Mouse (Mus musculus) adrenal gland (tissue): ENCODE data around the gene Ceacam19.
"Not testable (repeated sequence)": the region's sequence is repeated elsewhere in the genome, so short reads cannot be mapped to it uniquely, and the experiment has no call there.

ENCODE experiments used
- intact Hi-C: fragments of 180-260 bp; cut with DNase I; formaldehyde crosslinking; loops from one replicate; pipeline ENCODE4 v1.15.1; 2025
- long read RNA-seq, 2 experiments: library from polyadenylated mRNA; unstranded; transcript quantifications; one replicate each; pipeline ENCODE4 v2.0.0; 2020; ENCODE audit warnings: borderline replicate concordance in 1 of 2; ENCODE audit not compliant: insufficient replicate concordance in 1 of 2

The Ceacam19 gene
- long read RNA-seq, experiment 1, result 0 reads
- long read RNA-seq, experiment 2, result 0 reads

DNA sequence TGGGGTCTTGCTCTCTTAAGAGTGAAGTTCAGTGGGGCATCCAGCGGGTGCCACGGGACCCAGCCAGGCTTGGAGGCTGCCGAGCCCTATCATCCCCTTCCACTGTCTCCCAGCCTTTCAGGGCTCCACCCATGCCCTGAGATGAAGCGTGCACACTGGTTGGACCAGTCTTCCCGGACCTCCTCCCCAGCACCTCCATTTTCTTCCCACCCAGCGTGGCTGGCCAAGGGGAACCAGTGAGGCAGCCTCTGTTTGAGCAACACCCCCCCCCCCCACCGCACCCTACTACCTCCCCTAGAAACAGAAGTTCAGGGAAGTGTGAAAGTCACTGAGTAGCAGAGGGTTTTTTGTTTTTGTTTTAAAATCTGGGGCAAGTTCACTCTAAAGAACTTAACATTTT is at the start of gene Ceacam19:
TSS of gene Ceacam19 (minus strand) at position 117 of the 400 bp plus-strand sequence.
- intact Hi-C loops, result no loop called here

DNA sequence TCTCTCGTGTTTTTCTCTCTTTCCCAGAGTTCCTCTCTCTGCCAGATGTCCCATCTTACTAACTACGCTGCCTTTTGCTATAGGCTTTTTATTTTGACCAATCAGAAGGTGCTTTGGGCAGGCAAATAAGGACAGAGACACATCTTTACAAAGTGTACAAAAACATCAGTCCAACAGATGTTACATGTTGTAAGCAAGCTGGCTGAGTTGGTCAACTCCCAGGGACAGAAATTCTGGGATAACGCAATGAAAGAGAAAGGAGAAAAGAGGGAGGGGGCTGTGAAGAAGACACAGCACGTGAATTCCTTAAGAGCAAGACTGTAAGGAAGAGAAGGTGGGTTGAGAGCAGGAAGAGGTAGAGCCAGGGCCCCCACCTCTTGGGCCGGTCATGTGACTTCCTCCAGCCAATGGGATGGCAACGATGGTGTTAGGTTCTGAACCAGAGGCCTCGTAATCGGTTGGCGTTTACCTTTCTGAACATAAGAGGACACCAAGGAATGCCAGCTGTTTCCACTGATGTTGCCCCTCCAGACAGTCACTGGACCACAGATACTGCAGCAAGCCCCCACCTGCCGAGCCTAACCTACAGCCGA is 49.6 kb upstream of the Ceacam19 start:
- intact Hi-C loops, result no loop called here

DNA sequence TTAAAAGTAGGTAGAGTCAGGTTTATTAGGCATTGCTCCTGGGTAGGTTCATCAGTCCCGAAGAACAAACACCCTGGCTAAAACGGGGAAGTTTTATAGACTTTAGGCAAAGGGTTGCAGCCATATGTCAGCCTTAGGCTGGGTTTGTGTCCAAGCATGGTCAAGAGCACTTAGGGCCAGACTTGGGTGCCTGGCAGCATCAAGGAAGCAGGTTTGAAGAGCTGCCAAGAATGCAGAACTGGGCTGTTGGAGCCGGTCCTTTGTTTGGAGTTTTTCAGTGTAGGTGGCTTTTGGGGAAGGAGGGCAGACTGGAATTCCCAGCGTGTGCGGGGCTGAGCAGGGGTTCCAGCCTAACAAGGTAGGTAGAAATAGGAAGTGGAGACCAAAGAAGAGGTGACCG is 48.2 kb upstream of the Ceacam19 start:
- intact Hi-C loops, result no loop called here

DNA sequence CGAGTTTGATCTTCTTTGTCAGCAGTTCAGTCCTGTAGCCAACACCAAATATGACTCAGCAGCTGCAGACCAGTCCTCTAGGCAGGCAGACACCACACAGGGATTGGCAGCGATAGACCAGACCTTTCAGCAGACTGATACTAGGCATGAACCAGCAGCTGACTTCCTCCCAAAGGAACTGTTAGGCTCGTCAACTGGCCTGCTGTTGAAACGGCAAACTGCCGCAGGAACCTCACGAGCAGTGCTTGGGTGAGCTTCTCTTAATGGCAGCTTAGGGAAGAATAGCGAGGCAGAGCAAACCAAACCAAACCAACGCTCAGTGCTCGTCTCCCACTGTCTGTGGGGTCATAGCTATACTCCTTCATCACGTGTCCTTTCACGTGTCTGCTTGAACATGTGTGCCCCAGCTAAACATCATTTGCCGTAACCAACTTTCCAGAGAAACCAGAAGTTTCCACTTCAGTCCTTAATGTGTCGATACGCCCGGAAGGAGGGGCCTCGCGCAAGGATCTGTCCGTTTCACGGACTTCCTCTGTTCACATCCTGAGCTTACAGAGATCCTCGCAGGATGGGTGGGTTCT is 47.5 kb upstream of the Ceacam19 start:
- intact Hi-C loops, result no loop called here

DNA sequence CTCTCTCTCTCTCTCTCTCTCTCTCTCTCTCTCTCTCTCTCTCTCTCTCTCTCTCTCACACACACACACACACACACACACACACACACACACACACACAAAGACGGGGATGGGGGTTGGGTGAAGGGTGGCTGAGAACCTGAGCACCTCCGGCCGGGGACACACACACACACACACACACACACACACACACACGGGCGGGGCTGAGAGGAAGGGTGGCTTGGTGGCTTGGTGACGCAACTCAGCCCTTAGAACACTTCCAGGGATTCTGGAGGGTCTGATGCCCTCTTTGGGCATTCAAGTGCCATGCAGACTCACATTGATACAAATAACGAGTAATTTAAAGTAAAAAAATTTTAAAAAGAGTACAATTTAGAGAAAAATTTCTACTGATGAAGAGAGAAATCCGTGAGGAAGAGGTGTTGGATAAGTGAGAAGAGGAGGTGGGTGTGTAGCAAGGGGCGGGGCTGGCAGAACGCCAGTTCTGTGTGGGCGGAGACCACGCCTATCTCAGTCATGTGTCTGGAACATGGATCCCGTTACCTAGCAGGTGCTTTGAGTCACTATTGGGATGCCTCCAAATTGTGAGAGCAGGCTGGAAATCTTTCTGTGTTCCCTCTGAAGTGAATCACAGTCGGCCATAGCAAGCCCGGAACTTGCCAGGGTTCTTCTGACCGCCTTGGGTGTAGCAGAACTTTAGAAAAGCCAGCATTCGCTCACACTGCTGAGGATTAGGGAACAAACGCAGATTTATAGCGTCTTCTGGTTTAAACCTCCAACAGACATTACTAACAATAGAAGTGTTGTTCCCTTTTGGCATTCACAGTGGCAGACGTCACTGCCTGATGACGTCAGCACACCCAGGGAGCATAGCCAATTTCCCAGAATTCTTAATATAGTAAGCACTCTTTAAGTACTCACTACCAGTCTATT is 45.4 kb upstream of the Ceacam19 start:
- intact Hi-C loops, result no loop called here

DNA sequence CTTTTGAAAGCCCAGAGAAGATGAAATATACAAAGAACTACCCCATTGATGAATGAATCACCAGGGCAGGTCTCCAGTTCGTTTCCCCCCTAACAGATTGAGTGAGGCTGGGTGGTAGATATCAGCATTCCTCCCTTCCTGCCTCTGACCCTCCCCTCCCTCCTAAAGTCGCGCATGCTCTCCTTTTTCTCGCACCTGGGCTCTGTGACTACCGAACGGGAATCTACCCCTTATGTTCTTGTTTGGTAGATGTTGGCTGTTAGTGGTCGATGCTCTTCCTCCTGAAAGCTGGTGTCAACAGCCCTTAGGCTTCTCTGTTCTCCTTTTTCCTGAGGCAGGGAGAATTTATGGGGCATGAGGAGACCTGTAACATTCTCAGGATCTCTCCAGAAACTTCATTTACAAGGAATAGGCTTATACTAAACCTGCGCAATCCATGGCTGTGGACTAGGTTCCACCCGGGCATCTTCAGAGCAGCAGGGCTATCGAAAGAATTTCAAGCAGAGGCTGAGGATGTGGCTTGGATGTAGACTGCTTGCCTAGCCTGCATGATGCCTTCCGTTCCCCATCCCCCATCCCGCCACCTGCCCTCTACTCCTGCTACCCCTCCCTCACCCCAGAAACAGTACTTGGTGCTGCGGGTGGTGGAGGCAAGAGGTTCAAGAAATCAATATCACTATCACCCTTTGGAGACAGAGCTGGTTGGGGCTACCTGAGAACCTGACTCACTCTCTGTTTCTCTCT is 44.5 kb upstream of the Ceacam19 start:
- intact Hi-C loops, result no loop called here

DNA sequence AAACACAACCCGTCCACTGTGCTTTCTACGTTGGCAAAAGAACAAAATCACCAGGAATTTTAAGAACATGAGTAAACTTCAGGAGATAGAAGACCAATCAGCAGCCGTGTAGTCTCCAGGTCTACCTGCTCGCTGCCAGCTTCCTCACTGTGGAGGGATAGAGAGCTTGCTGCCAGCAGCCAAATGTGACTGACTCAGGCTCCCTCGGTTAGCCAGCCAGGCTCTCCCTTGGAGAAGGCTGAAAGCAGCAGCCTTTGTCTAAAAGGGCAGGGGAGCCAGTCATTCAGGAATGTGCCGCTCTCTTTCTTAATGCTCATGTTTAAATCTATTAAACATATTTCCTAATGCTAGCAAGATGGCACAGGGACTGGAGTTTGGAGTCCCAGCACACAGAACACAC is 42.7 kb upstream of the Ceacam19 start:
- intact Hi-C loops, result not testable (repeated sequence)

DNA sequence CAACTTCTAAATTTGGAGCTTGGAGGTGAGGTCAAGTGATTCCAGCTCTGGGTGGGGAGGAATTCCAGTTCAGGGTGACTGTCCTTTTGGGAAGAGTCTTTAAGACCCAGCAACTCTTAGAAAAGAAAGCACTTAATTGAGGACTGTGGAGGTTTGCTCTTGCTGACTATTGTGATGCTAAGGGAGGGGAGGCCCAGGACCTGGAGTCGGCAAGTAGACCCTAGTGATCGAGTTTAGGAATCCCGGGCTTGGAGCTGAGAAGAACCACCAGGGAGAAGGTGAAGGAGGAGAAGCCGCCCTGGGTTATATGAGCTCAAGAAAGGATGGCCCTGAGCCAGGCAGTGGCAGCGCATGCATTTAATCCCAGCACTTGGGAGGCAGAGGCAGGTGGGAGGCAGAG is 40.7 kb upstream of the Ceacam19 start:
- intact Hi-C loops, result no loop called here

DNA sequence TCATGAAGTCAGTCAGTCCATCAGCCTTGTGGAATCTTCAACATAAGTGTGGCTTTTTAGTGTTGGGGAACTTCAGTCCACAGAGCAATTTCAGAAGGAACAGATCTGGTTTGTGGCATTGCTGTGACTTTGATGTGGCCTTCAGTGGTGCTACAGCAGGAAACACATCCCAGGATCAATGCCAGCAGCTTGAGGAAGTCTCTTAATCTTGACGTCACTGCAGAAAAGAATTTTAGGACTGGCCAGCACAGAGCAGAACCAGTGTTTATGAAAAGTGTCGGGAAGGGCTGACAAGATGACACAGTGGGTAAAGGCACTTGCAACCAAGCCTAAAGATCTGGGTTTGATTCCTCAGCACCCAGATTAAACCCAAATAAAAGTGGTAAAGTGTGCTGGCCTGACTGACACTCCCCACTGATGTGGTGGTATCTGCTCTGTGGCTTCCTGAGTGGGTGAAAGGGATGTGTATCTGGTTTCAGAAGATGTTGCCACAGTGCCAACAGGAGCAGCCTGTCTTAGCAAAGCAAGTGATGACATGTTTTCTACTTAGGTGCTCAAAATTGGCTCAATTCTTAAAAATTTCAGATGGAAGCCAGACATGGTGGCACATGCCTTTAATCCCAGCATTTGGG is 39.2 kb upstream of the Ceacam19 start:
- intact Hi-C loops, result no loop called here

DNA sequence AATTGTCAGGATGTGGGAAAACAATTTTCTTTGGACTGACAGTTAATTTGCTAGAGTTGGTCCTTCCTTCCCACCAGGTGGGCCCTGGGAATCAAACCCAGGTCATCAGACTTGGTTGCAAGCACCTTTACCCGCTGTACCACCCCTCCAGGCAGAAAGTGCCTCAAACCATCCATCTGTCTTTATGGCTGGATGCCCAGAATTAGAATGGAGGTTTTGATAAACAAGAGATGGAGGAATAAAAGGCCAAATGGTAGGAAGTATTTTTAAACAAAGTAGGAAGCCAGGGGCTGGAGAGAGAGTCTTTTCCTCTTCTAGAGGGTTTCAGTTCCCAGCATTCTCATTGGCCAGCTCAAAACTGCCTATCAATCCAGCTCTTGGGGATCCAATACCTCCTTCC is 37.6 kb upstream of the Ceacam19 start:
- intact Hi-C loops, result no loop called here

DNA sequence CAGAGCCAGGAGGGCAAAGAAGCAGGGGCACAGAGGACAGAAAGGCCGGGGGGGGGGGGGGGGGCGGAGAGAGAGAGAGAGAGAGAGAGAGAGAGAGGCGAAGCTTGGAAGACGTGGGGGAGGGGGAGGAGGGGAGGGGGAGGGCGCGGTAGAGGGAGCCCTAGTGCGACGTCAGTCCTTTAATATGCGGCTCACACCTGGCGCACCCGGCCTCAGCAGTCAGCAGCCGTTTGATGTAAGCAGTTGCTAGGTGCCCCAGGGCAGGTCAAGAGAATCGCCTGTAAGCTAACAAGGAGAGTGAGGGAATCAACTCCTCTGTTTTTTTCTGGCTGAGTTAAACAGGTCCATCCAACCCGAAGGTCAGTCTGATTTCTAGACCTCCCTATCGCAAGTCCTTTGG is 36.0 kb upstream of the Ceacam19 start:
- intact Hi-C loops, result no loop called here

DNA sequence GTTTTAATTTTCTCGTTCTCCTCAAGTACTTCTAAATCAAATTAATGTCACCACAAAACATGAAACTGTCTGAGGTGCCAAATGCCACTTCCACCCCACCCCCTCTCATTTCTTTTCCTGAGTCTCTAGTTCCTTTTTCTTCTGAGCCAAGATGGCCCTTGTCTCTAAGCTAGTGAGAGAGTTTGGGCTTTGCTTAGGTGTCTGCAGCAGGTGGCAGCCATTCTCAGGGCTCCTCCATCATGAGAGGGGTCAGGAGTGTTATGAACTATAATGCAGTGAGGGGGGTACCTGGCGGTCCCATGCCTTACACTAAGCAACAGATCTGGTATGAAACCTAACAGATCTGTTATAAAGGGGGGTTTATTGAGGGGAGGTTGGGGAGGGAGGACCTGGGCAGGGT is 35.6 kb upstream of the Ceacam19 start:
- intact Hi-C loops, result no loop called here

DNA sequence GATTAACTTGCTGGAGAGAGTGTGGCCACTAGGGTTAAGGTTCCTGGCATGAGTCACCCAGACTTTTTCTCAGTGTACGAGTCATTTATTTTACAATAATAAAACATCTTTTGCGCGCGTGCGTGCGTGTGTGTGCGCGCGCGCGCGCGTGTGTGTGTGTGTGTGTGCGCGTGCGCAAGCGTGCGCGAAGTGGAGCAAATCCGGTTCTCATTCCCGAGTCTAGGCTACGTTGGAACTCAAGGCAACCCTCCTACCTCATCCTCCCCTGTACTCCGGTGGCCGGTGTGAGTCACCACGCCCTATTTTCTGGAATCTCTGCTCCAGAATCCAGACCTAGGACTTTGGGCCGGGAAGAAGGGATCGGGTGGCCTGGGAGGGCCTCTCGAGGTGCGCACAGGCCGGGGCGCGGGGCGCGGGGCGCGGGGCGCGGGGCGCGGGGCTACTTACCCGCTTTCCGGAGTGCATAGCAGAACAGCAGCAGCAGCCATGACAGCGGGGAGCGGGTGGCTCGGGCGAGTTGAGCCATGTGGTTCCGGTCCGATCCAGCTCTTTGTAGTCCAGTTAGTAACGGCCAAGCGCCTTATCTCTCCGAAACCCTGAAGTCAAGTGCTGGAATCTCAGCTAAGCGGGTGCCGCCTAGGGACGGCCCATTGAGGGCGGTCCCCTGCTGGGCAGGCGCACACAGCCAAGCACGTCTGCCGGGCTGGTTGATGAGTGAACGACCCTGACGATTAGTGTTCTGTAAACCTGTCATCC is 32.9 kb upstream of the Ceacam19 start, which contains the start of gene Pvr:
TSS of gene Pvr (minus strand) at position 655 of the 756 bp plus-strand sequence.
- intact Hi-C loops, result no loop called here

DNA sequence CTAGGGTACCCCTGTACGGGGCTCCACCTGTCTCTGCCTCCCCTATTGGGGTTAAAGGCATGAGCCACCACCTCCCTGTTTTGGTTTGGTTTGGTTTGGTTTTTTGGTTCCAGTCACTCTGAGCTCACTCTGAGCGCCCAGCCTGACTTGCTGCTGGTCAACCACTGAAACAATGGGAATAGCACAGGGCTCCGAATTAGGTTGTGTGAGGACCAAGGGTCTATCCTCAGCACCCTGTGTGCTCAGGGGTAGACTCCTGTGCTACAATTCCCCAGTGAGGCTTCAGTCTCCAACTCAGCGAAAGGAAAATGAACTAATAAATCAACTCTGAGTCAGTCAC is 32.4 kb upstream of the Ceacam19 start:
- intact Hi-C loops, result no loop called here

DNA sequence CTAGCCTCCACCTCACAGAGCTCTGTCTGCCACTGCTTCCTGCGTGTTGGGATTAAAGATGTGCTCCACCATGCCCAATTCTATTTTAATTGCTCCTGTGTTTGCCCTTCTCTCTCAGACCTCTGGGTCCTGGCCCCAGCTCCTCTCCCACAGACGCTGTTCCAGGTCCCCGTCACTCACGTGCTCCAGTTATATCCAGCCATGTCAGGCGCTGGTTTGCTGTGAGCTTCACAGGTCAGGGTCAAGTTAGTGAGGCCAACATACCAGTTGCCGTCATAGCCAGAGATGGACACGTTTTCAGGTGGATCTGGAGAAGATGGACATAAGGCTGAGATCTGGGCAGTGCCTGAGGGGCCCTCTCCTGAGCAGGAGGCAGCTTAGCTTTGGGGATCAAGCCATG is 26.8 kb upstream of the Ceacam19 start:
- intact Hi-C loops, result no loop called here

DNA sequence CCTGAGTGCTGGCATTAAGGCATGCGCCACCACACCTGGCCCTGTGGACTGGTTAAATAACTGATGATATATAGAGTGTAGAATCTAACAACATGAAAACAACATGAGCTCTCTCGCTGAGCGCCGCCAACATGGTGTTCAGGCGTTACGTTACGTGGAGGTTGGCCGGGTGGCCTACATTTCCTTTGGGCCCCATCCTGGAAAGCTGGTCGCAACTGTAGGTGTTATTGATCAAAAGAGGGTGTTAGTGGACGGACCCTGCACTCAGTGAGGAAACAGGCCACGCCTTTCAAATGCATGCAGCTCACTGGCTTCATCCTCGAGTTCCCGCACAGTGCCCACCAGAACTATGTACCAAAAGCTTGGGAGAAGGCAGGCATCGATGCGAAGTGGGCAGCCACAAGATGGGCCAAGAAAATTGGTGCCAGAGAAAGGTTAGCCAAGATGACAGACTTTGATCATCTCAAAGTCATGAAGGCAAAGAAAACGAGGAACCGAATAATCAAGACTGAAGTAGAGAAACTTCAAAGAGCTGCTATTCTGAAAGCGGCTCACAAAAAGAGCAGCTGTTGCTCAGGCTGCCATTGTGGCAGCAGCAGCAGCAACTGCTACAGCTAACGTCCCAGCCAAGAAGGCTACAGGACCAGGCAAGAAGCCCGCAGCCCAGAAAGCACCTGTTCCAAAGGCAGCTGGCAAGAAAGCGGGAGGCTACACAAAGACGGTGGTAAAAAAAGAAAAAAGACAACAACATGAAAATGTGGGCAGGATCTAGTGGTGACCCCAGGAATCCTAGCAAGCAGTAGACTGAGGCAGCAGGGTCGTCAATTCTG is 24.1 kb upstream of the Ceacam19 start:
- intact Hi-C loops, result loop anchor here (1.0 kb wide), 1 partner anchor 44 kb away; no protein-coding TSS in a partner anchor

DNA sequence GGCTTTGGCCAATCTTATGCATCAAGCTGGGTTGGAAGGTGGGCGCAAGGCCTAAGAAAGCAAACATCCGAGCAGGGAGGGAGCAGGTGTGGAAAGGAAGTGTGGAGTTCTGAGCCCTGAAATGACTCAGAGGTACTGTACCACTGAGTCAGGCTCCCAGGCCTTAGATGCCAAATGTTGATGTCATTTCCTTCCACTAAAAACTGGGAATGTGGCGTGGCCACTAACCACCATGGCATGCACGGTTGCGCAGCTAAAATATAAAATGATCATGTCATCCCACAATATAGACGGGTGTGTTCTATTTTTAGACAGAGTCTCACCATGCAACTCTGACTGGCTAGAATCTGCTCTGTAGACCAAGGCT is 23.5 kb upstream of the Ceacam19 start:
- intact Hi-C loops, result loop anchor here (1.0 kb wide), 1 partner anchor 45 kb away; no protein-coding TSS in a partner anchor

DNA sequence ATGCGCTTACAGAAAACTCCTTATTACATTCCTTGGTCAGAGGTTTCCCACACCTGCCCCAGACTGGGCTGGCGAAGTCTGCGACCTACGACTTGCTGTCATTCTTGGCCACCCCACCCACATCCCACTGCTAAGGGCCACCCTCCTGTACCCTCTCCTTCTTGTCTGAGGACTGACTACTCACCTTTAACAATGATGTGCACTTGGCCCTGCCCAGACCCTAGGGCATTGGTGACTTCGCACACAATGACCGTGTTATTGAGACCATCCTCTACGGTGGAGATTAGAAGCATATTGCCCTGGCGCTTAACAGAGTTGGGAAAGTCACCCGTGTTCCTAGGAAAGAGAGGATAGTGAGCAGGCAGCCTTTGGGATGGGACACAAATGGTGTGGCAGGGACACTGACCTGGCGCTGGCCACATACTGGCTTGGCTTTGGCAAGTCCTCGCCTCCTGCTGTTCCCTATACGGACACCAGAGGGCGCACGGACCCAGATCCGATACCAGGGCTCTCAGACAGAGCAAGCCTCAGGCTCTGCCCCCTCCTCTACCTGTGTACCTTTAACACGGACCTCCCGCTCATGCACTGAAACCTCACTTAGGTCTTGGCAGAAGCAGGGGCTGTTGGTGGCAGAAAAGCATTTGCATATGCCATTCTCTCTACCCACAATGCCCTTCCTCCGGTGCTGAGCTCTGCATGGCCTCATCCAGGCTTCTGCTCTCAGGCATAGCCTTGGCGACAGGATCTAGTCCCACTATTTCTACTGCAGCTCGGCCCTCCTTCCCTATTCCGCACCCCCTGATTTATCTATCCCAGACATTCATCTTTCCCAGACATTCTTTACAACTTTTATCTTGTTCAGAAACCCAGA is 22.9 kb upstream of the Ceacam19 start:
- intact Hi-C loops, result loop anchor here (1.0 kb wide), 1 partner anchor 46 kb away; no protein-coding TSS in a partner anchor
